Mouse (Mus musculus): Measurements from ENCODE around the gene Gm10031. TPM values are rescaled to one million over a fixed set of nuclear protein-coding genes. Genes with fewer than 3 reads are reported as not detected.
"Not testable (repeated sequence)": the region's sequence is repeated elsewhere in the genome, so short reads cannot be mapped to it uniquely, and the experiment has no call there.

Gm10031 gene
- polyA plus RNA-seq, 1 experiment from 2014 or later: 0.34 TPM

GRCm38 (mm10) chr1:156504945-156505523 lies 18.8 kb upstream of the Gm10031 start:
- Histone ChIP-seq H3K4me3 (ENCODE audit: low read length) (no peak overlapping the region), H3K4me2 (ENCODE audit: low read depth, low read length) (no peak overlapping the region), H3K4me1 (replicated peaks; ENCODE audit: control insufficient read depth, insufficient read depth, low read length) (no peaks in the 10 kb centered on the region), H3K36me3 (ENCODE audit: control insufficient read depth, insufficient read depth, low read length) (no peaks in the 10 kb centered on the region), H3K9ac (ENCODE audit: low read length) (no peak overlapping the region), H3K27ac (ENCODE audit: low read length) (no peak overlapping the region), H3K27me3 (ENCODE audit: control insufficient read depth, insufficient read depth, low read depth, low read length) (no peaks in the 10 kb centered on the region), H3K9me3 (ENCODE audit: control insufficient read depth, low read length) (no peaks in the 10 kb centered on the region)
- 73% methylated on average over 5 of the region's 5 CpGs for WGBS
- no peak for ATAC-seq (ENCODE audit: low read depth)

- H3K9ac ChIP-seq (ENCODE audit: low read length): no peak overlapping the region
- H3K4me1 ChIP-seq (replicated peaks; ENCODE audit: control insufficient read depth, insufficient read depth, low read length): no peaks in the 10 kb centered on the region
- ATAC-seq (ENCODE audit: low read depth): no peak
- WGBS: 81% methylated on average over 2 of the region's 2 CpGs
- no peaks in the 10 kb centered on the region for H3K36me3 ChIP-seq (ENCODE audit: control insufficient read depth, insufficient read depth, low read length)
- H3K27ac ChIP-seq (ENCODE audit: low read length): no peak overlapping the region
- H3K9me3 ChIP-seq (ENCODE audit: control insufficient read depth, low read length): no peaks in the 10 kb centered on the region
- H3K4me2 ChIP-seq (ENCODE audit: low read depth, low read length): no peak overlapping the region
- no peak overlapping the region for H3K4me3 ChIP-seq (ENCODE audit: low read length)
- H3K27me3 ChIP-seq (ENCODE audit: control insufficient read depth, insufficient read depth, low read depth, low read length): no peaks in the 10 kb centered on the region
These were observed 17.9 kb upstream of the Gm10031 start for GRCm38 (mm10) chr1:156505901-156506300.

GRCm38 (mm10) chr1:156507753-156508152 lies 16.1 kb upstream of the Gm10031 start:
- Histone ChIP-seq H3K36me3 (ENCODE audit: control insufficient read depth, insufficient read depth, low read length) (no peaks in the 10 kb centered on the region), H3K27ac (ENCODE audit: low read length) (no peak overlapping the region), H3K9me3 (ENCODE audit: control insufficient read depth, low read length) (no peaks in the 10 kb centered on the region), H3K27me3 (ENCODE audit: control insufficient read depth, insufficient read depth, low read depth, low read length) (no peaks in the 10 kb centered on the region), H3K4me2 (ENCODE audit: low read depth, low read length) (no peak overlapping the region), H3K4me3 (ENCODE audit: low read length) (no peak overlapping the region), H3K4me1 (replicated peaks; ENCODE audit: control insufficient read depth, insufficient read depth, low read length) (no peaks in the 10 kb centered on the region), H3K9ac (ENCODE audit: low read length) (no peak overlapping the region)
- ATAC-seq (ENCODE audit: low read depth): no peak
- WGBS: 76% methylated on average over 3 of the region's 3 CpGs

- 55% methylated on average over 3 of the region's 3 CpGs for WGBS
- H3K4me1 ChIP-seq (replicated peaks; ENCODE audit: control insufficient read depth, insufficient read depth, low read length): 0 out of 2 replicates have a peak, but pooled peaks cover 7% of the 10 kb centered on the region
- H3K27ac ChIP-seq (ENCODE audit: low read length): no peak overlapping the region
- no peak for ATAC-seq (ENCODE audit: low read depth)
- no peak overlapping the region for H3K4me2 ChIP-seq (ENCODE audit: low read depth, low read length)
- H3K9ac ChIP-seq (ENCODE audit: low read length): no peak overlapping the region
- H3K36me3 ChIP-seq (ENCODE audit: control insufficient read depth, insufficient read depth, low read length): no peaks in the 10 kb centered on the region
- no peak overlapping the region for H3K4me3 ChIP-seq (ENCODE audit: low read length)
- no peaks in the 10 kb centered on the region for H3K27me3 ChIP-seq (ENCODE audit: control insufficient read depth, insufficient read depth, low read depth, low read length)
- no peaks in the 10 kb centered on the region for H3K9me3 ChIP-seq (ENCODE audit: control insufficient read depth, low read length)
These were observed 3.6 kb upstream of the Gm10031 start for GRCm38 (mm10) chr1:156520136-156520780.

GRCm38 (mm10) chr1:156521796-156522517 lies 1.9 kb upstream of the Gm10031 start:
- Histone ChIP-seq H3K9me3 (ENCODE audit: control insufficient read depth, low read length) (no peaks in the 10 kb centered on the region), H3K27me3 (ENCODE audit: control insufficient read depth, insufficient read depth, low read depth, low read length) (no peaks in the 10 kb centered on the region), H3K36me3 (ENCODE audit: control insufficient read depth, insufficient read depth, low read length) (no peaks in the 10 kb centered on the region), H3K27ac (ENCODE audit: low read length) (peak overlapping the region; percentile 39; the same call in 1 of the 2 replicates), H3K4me1 (replicated peaks; ENCODE audit: control insufficient read depth, insufficient read depth, low read length) (0 out of 2 replicates have a peak, but pooled peaks cover 7% of the 10 kb centered on the region), H3K4me2 (ENCODE audit: low read depth, low read length) (peak overlapping the region; percentile 41), H3K9ac (ENCODE audit: low read length) (0 out of 2 replicates have a peak overlapping the region, but pooled peaks have one; percentile 11), H3K4me3 (ENCODE audit: low read length) (peak overlapping the region; percentile 20)
- peak; percentile 59; the same call in 1 of the 2 replicates for ATAC-seq (ENCODE audit: low read depth)
- WGBS: 26% methylated on average over 15 of the region's 15 CpGs

GRCm38 (mm10) chr1:156532476-156533175 lies 8.8 kb downstream of the Gm10031 start:
- not testable (repeated sequence) for H3K4me2 ChIP-seq (ENCODE audit: low read depth, low read length); H3K36me3 ChIP-seq (ENCODE audit: control insufficient read depth, insufficient read depth, low read length); H3K4me1 ChIP-seq (replicated peaks; ENCODE audit: control insufficient read depth, insufficient read depth, low read length); H3K9me3 ChIP-seq (ENCODE audit: control insufficient read depth, low read length); H3K4me3 ChIP-seq (ENCODE audit: low read length); H3K27ac ChIP-seq (ENCODE audit: low read length); H3K9ac ChIP-seq (ENCODE audit: low read length); H3K27me3 ChIP-seq (ENCODE audit: control insufficient read depth, insufficient read depth, low read depth, low read length); ATAC-seq (ENCODE audit: low read depth)
- 73% methylated on average over 16 of the region's 16 CpGs for WGBS

- no peaks in the 10 kb centered on the region for H3K4me1 ChIP-seq (replicated peaks; ENCODE audit: control insufficient read depth, insufficient read depth, low read length)
- H3K27ac ChIP-seq (ENCODE audit: low read length): no peak overlapping the region
- WGBS: 85% methylated on average over 3 of the region's 3 CpGs
- H3K9me3 ChIP-seq (ENCODE audit: control insufficient read depth, low read length): no peaks in the 10 kb centered on the region
- no peaks in the 10 kb centered on the region for H3K27me3 ChIP-seq (ENCODE audit: control insufficient read depth, insufficient read depth, low read depth, low read length)
- no peaks in the 10 kb centered on the region for H3K36me3 ChIP-seq (ENCODE audit: control insufficient read depth, insufficient read depth, low read length)
- ATAC-seq (ENCODE audit: low read depth): no peak
- H3K4me3 ChIP-seq (ENCODE audit: low read length): no peak overlapping the region
- no peak overlapping the region for H3K9ac ChIP-seq (ENCODE audit: low read length)
- no peak overlapping the region for H3K4me2 ChIP-seq (ENCODE audit: low read depth, low read length)
These were observed 9.7 kb downstream of the Gm10031 start for GRCm38 (mm10) chr1:156533483-156533882.

GRCm38 (mm10) chr1:156533911-156534310 lies 10.1 kb downstream of the Gm10031 start:
- WGBS: 90% methylated on average over 4 of the region's 4 CpGs

GRCm38 (mm10) chr1:156537031-156537430 lies 13.2 kb downstream of the Gm10031 start:
- 66% methylated on average over 2 of the region's 2 CpGs for WGBS
- H3K4me1 ChIP-seq (replicated peaks; ENCODE audit: control insufficient read depth, insufficient read depth, low read length): no peaks in the 10 kb centered on the region
- no peaks in the 10 kb centered on the region for H3K36me3 ChIP-seq (ENCODE audit: control insufficient read depth, insufficient read depth, low read length)
- H3K9ac ChIP-seq (ENCODE audit: low read length): no peak overlapping the region
- H3K27ac ChIP-seq (ENCODE audit: low read length): no peak overlapping the region
- no peaks in the 10 kb centered on the region for H3K27me3 ChIP-seq (ENCODE audit: control insufficient read depth, insufficient read depth, low read depth, low read length)
- H3K4me3 ChIP-seq (ENCODE audit: low read length): no peak overlapping the region
- ATAC-seq (ENCODE audit: low read depth): no peak
- H3K9me3 ChIP-seq (ENCODE audit: control insufficient read depth, low read length): no peaks in the 10 kb centered on the region
- H3K4me2 ChIP-seq (ENCODE audit: low read depth, low read length): no peak overlapping the region

More at GRCm38 (mm10) chr1:156533911-156534310, 10.1 kb downstream of the Gm10031 start:
- Histone ChIP-seq H3K4me3 (ENCODE audit: low read length) (no peak overlapping the region), H3K9ac (ENCODE audit: low read length) (no peak overlapping the region), H3K9me3 (ENCODE audit: control insufficient read depth, low read length) (no peaks in the 10 kb centered on the region), H3K36me3 (ENCODE audit: control insufficient read depth, insufficient read depth, low read length) (no peaks in the 10 kb centered on the region), H3K27me3 (ENCODE audit: control insufficient read depth, insufficient read depth, low read depth, low read length) (no peaks in the 10 kb centered on the region), H3K27ac (ENCODE audit: low read length) (no peak overlapping the region), H3K4me2 (ENCODE audit: low read depth, low read length) (no peak overlapping the region), H3K4me1 (replicated peaks; ENCODE audit: control insufficient read depth, insufficient read depth, low read length) (no peaks in the 10 kb centered on the region)
- no peak for ATAC-seq (ENCODE audit: low read depth)
